Mouse (Mus musculus) splenic B cell, adult 2 months (primary cell): ENCODE results near the gene Itga5.

ENCODE experiments used
- DNase-seq: peaks from one replicate; pipeline ENCODE4 v3.0.0-alpha.2; 2011; ENCODE audit warnings: low read depth, low spot score
- H3K27me3 ChIP-seq: 2 replicates; pipeline ENCODE4 v1.6.1; 2012; ENCODE audit warnings: mild to moderate bottlenecking, low read length, moderate library complexity, mixed read lengths; ENCODE audit not compliant: control insufficient read depth, poor library complexity, insufficient read depth, severe bottlenecking
- H3K36me3 ChIP-seq: 2 replicates; pipeline ENCODE4 v1.6.1; 2012; ENCODE audit warnings: mild to moderate bottlenecking, low read length, moderate library complexity, mixed read lengths; ENCODE audit not compliant: control insufficient read depth, poor library complexity, insufficient read depth, severe bottlenecking

Itga5 gene

GRCm38 (mm10) chr15:103315979-103316776 lies 50.4 kb downstream of the Itga5 start:
- no peaks in the 10 kb centered on the region for H3K27me3 ChIP-seq
- no peak for DNase-seq
- peaks cover 2% of the 10 kb centered on the region for H3K36me3 ChIP-seq

- peak; percentile 35 for DNase-seq
- H3K36me3 ChIP-seq, result peaks cover 2% of the 10 kb centered on the region
- H3K27me3 ChIP-seq, result no peaks in the 10 kb centered on the region
These were observed 51.5 kb downstream of the Itga5 start for GRCm38 (mm10) chr15:103315011-103315502.

GRCm38 (mm10) chr15:103314181-103314580 lies 52.4 kb downstream of the Itga5 start:
- Histone ChIP-seq H3K36me3 (peaks cover 2% of the 10 kb centered on the region), H3K27me3 (no peaks in the 10 kb centered on the region)
- DNase-seq, result no peak

- H3K36me3 ChIP-seq, result peaks cover 2% of the 10 kb centered on the region
- no peaks in the 10 kb centered on the region for H3K27me3 ChIP-seq
- DNase-seq, result peak; percentile 76
These were observed 53.0 kb downstream of the Itga5 start for GRCm38 (mm10) chr15:103313495-103314095.

- Histone ChIP-seq H3K27me3 (no peaks in the 10 kb centered on the region), H3K36me3 (no peaks in the 10 kb centered on the region)
- DNase-seq, result peak; percentile 20
These were observed 56.1 kb downstream of the Itga5 start, which contains the start of gene Gpr84 for GRCm38 (mm10) chr15:103310365-103310910. Gpr84 (minus strand) TSS chr15:103310612.

DNA sequence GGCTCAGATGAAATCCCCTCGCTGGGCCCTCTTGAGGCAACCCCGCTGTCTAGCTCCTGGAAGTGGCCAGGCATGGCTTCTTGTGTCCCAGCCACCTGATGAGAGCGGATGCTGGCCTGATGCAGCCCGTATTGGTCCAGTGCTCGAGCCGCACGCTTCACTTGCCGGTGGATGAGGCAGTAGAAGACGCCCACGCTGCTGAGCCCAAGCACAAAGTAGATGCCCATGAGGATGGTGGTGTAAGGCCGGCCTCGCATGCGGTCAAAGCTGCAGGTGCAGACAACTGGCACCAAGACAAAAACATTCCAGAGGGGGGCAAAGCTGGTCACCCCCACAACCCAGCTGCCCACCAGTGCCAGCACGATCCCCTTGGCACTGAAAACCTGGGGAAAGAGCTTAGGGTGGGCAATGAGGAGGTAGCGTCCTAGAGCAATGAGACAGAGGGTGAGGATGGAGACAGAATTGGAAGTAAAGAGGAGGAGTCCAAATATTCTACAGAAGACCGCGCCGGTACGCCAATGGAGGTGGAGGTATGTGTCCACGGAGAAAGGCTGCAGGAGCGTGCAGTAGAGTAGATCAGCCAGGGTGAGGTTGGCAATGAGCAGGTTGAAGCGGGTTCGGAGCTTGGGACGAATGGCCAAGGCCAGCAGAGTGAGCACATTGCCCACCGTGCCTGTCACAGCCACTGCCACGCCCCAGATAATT lies 57.5 kb downstream of the Itga5 start:
- H3K36me3 ChIP-seq, result no peaks in the 10 kb centered on the region
- no peaks in the 10 kb centered on the region for H3K27me3 ChIP-seq
- DNase-seq, result peak; percentile 30

DNA sequence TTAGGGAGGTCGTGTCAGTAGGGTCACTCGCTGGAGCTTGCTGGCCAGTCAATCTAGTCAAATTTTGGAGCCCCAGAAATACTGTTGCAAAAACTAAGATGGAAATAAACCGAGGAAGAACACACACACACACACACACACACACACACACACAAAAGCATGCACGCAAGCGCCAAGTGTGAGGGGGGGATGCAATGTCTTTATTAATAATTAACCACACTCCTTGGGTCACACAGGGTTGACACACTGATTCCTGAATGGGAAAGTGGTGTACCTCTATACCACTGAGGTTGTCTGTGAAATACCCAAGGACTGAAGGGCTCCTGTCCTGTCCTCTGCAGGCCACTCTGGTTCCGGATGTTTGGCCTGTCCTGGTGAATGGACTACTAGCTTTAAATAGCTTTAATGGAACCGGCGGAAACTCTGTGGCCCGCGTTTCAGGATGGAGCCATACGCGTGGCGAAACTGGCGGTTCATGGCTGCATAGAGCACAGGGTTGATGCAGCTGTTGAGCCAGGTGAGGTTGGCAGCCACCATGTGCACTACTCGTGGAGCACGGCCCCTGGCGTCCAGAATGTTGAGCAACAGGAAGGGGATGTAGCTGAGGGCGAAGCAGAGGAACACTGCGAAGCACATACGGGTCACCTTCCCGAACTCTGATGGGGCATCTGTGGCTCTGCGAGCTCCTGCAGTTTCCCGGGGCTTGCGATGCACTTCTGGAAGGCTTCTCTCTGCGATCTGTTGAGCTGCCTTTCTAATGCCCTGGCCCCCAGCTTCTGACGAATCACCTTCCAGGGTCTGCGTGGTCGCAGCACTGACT lies 58.3 kb downstream of the Itga5 start:
- no peaks in the 10 kb centered on the region for H3K27me3 ChIP-seq
- H3K36me3 ChIP-seq, result no peaks in the 10 kb centered on the region
- DNase-seq, result peak; percentile 32

- peak; percentile 96 for DNase-seq
- Histone ChIP-seq H3K36me3 (no peaks in the 10 kb centered on the region), H3K27me3 (no peaks in the 10 kb centered on the region)
These were observed 59.4 kb downstream of the Itga5 start for GRCm38 (mm10) chr15:103307125-103307524.

GRCm38 (mm10) chr15:103305792-103306645 lies 60.5 kb downstream of the Itga5 start:
- DNase-seq, result no peak
- Histone ChIP-seq H3K27me3 (no peaks in the 10 kb centered on the region), H3K36me3 (no peaks in the 10 kb centered on the region)

- Histone ChIP-seq H3K27me3 (no peaks in the 10 kb centered on the region), H3K36me3 (no peaks in the 10 kb centered on the region)
- peak; percentile 94 for DNase-seq
These were observed 61.4 kb downstream of the Itga5 start for GRCm38 (mm10) chr15:103305070-103305678.

- DNase-seq, result peak; percentile 13
- Histone ChIP-seq H3K36me3 (no peaks in the 10 kb centered on the region), H3K27me3 (no peaks in the 10 kb centered on the region)
These were observed 62.0 kb downstream of the Itga5 start for GRCm38 (mm10) chr15:103304616-103304969.

DNA sequence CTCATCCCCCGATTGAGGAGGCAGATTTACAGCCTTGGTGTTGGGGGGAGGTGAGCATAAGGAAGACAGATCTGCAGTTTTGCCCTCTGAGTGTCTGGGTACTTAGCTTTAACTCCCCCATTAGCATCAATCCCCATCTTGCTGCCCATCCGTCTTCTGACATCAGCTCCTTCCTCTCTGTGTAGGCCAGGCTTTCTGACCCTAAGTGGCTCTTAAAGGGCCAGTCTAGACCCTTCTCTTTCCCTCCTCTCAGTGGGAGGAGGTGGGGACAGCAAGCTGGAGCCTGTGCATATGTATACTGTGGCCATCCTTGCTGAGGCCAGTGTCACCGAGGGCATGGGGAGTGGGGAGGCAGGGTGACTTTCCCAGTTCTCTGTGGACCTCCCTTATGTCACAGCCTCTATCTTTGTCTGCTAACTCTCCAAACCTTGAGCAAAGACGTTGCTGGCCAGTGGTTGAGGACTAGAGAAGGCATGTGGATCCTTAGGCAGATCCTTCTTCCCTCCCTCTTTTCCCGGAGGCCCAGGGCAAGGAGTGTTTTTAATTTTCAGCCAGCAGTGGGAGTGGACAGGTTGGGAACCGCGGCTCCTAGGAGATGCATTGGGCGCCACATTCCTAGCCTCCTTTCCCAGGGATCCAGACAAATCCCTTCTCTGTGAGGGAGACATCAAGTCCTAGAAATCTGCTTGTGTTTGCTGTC lies 62.5 kb downstream of the Itga5 start:
- Histone ChIP-seq H3K36me3 (no peaks in the 10 kb centered on the region), H3K27me3 (no peaks in the 10 kb centered on the region)
- DNase-seq, result no peak
